Mouse (Mus musculus) urinary bladder, postnatal 4 days (tissue): ENCODE data around the gene St8sia2.
"Not testable (repeated sequence)": the region's sequence is repeated elsewhere in the genome, so short reads cannot be mapped to it uniquely, and the experiment has no call there.

ENCODE experiments used
- DNase-seq, 2 experiments: peaks; one replicate each; pipeline ENCODE4 v3.0.0; 2021 to 2022; ENCODE audit warnings: low spot score in 2 of 2

St8sia2 gene

DNA sequence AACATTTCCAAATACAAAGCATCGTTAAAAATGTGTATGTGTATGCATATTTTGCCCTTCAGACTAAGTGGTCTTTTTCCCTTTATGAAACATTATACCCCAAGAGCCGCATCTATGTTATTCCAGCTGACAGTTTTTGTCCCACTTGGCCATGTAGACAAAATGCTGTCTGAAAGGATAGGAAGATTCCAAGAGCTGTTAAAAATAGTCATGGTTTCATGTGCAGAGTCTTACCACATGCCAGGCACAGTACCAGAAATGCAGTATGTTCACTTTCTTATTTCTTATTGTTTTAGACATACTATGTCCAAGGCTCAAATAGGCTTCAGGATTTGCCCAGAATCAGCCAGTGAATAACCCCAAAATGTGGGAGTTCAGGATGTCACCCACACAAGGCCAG, 24.1 kb downstream of the St8sia2 start:
- DNase-seq, result no peak

DNA sequence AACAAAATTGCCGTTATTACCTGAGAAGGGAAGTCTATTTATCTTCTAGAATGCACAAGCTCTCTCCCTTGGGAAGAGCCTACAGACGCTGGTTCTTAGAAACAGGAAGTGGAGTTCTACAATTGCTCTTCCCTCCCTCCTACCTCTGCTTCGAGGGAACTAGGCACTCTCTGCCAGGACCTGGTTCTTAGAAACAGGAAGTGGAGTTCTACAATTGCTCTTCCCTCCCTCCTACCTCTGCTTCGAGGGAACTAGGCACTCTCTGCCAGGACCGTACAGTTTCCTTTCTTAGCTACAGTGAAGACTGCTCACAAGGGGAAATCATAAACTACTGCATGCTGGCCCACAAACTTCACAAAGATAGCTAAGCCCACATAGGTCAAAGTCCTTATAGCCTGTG, 41.3 kb downstream of the St8sia2 start:
- DNase-seq, result not testable (repeated sequence)

DNA sequence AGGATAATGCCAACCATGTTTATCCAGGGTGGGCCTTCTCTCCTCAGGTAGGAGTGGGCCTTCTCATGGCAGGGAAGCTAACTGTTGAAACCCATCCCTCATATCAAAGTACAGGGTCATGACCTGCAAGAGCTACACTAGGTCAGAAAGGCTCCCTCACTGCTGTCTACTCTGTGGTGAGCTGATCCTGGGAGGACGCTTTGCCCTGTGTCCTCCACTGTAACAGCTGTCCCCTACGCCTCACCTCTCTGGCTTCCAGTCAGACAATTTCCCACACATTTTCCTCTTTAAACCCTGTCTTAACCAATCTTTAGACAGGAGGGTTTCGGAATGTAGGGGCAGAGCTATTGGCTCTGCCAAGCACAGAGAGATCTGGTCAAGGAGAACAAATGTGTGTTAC, 48.3 kb downstream of the St8sia2 start:
- DNase-seq, result no peak

DNA sequence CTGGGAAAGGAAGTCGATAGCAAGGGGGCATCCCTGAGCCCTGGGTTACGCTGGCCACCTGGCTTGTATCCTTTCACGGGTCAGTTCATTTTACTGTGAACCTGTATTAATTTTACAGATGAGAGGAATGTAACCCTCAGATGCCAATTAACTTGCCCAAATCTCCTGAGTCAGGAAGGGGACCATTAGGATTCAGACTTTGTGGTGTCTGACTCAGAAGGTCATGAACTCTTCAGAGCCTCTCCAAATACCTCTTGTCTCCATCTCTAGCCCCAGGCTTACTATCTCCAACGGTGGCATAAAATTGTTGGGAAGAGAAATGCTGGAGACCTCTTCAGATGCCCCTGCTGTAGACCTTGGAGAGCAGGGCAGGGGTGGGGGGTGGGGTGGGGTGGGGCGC, 51.1 kb downstream of the St8sia2 start:
- DNase-seq, result no peak

DNA sequence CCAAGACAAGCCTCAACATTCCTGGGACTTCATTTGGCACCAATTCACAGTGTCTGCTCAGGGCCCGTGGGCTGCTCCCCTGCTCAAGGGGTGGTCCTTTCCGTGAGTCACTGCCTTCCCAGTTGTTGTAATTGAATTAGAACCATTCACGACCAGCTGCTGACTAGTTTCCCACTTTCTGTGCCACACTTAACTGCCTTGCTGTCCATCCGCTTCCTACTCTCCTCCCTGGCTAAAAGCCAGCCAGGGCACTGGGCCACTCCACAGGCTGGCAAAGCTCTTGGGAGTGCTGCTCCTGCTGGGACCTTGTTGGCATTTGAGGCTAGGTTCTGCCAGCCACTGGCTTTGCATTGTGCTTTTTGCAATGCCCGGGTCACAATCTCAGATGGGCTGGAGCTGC, 59.0 kb downstream of the St8sia2 start:
- no peak for DNase-seq

DNA sequence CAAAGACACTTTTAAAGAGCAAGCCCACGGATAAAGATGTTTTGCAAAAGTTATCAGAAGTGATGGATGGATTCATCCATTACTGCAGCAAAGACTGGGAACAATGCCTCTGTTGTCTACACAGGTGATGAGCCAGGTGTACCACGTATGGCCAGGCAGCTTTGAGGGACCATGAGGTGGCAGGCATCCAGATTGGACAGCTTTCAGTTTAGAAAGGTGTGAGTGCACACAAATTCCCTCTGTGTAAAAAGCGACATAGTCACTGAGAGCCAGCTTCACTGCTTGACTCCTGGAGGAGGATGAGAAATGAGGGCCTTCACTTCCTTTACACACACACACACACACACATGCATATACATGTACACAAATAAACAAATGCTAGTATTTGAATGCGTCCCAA, 60.4 kb downstream of the St8sia2 start:
- DNase-seq, result no peak

DNA sequence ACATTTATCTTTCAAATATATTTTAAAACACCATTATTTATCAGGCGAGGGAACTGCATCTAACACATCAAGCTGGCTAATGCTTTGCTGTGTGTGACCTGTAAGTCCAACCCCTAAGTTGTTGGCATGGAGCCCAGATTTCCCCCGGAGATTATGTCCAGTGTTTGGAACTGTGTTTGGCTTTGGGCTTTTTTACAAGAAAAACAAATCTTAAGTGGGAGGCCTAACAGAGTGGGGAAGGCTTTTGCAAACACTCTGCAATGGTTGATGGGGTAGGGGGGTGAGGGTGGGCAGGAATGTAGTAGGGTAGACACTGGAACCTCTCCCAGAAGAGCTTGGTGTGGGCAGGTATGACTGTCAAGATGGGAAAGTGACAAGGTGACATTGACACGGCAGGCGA, 71.8 kb downstream of the St8sia2 start:
- DNase-seq, result peak in 1 of 2 experiments; percentile 77

DNA sequence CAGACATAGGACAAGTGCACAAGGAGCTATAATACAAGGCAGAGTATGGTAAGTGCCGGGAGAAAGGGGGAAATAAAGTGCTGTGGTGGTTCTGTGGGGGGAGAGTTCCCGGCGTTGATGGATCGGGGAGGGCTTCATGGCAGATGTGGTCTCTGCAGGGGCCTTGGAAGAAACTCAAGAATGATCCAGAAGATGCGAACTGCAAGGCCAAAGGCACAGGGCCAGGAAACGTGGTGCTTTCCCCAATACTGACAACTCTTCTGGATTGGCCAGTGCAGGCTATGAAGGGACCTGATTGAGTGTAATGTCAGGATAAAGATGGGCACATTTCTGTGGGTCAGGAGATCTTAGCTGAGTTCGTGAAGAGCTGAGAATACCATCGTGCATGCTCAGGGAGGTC, 74.3 kb downstream of the St8sia2 start:
- no peak for DNase-seq

DNA sequence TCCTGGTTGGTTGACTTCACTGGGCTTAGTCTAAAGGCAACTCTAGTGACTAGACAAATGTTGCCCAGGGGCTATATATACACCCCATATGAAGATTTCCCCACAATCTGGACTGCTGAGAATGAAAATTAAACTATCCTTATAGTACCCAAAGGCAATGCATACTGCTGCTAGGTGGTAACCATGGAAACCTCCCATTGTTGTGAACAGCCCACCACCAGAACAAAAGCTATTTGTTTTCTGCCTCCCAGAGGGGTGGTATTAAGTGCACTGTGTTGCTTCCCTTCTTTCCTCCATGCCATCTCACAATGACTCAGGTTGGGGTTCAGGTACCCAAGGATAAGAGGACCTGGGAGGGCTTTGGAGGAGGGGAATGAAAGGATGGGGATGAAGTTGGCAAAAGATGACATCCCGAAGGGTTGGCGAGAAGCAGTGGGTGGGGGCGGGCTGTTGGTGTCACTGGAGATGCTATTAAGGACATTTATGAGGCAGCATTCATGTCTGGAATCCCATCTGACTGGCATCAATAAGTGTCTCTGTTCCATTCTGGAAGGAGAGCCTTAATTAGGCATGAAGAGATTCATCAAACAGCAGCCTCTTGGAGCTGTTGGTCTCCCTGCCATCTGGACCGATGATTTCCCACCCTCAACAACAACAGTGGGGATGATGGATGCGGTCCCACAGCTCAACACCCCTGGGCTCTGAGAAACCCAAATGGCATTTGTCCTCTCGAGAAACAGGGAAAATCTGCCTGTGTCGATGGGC, 75.3 kb downstream of the St8sia2 start:
- no peak for DNase-seq

DNA sequence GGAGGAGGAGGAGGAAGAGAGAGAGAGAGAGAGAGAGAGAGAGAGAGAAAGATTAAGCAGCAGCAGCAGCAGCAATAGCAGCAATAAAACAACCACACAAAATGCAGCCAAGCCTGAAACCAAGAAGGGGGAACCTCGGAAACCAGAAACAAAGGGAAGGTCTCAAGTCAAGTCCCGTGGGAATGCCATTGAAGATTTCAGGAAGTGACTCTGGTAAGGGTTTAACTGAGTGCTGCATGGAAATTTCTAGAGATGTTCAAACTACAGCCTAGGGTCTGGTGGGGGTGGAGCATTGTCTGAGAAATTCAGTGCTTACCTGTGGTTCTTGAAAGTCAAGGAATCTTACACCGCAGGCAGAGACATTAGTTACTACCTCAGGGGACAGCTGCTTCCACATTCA, 77.4 kb downstream of the St8sia2 start:
- no peak for DNase-seq

DNA sequence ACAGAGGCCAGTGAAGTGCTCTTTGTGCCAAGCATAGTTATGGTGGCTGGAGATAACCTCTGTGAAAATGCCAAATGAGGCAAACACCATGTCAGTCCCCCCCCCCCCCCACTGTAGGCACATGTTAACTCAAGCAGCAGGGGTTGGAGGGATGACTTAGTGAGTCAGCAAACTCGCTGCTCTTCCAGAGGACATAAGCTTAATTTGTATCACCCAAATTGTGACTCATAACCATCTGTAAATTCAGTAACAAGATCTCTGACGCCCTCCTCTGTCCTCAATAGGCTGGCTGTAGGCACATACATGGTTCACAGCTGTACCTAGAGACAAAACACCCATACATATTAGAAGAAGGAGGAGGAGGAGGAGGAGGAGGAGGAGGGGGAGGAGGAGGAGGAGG, 77.8 kb downstream of the St8sia2 start:
- no peak for DNase-seq

DNA sequence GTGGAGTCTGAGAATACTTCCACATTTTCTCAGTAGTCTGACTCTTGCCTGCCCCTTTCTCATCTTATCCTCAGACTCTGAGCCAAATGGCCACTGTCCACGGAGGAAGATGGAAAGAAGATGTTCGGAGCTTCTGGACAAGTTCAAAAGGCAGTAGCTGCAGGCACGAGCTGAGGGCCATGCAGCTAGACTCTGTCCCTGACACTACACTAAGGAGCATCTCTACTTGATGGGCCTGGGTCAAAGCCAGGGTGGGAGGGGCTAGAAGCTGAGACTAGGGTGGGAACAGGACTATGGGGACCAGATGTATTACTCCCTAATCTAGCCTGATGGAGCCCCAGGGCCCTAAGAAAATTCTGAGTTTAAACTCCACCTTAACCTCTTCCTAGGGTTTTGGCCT, 80.5 kb downstream of the St8sia2 start:
- DNase-seq, result no peak

DNA sequence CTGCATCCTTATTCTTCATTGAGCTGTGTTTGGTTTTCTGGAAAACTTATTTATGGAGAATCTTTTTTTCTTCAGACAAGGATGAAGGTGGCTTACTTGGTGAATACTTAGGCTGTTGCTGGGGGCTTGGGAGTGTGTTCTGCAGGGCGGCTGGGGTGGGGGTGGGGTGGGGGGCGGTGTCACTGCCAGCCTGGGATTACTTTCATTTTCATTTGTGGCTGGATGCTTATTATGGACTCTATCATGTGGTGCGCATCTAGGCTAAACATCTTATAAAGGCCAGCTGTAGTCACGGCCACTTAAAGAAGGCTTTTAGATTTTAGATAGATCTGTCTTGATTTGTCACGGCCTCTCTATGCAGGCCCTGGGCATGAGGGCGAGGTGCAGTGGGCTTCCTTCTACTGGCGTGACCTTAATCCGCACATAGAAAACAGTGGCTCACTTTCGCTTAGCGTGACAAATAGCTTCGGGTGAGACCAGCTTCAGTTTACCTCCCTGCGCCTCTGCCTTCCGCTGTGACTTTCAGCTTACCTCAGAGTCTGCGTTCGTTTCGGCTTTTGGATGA, 92.5 kb downstream of the St8sia2 start:
- DNase-seq, result no peak

DNA sequence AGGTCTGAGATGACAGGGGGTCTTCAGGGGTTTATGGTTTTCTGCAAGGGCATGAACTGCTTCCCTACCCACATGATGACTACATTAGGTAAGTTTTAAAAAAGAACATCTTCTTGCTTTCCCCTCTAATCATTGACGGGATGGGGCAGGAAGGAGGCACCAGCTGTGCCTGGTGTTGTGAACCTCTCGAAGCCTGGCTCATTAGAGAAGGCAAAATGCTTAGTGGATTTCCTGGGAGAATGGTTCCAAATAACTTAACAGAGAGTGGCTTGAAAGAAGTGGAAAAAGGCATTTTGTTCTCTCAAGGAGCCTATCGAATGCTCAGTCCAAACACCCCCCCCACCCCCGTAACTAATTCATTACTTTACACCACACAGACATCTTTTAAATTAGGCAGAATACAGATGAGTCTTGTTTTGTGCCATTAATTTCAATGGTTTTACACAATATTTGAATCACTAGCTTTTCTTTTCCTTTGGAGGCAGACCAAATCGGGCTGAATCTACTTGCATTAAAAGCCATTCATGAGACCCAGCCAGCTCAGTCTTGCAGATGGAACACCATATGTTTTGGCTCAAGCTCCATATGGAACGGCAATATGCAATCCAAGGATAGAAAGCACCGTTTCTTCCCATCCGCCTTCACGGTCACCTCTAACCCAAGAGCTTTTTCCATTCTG, 95.7 kb downstream of the St8sia2 start:
- no peak for DNase-seq

DNA sequence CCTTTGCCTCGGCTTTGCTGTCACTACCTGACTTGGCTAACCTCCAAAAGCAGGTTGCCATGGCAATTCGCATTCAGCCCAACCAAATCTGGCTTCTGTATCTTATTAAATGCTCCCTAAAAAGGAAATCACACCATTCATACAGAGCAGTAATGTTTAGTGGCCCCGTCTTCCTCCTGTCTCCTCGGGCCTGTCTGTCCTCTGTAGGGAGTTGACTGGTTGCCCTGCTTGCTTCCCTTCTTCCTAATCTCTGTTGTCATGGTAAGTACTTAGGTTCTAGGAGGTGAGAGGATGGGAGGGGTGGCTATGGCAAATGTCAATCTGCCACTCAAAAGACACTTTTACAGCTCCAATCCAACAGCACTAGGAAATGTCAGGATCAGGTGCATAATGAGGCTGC, 101.6 kb downstream of the St8sia2 start:
- DNase-seq, result no peak

DNA sequence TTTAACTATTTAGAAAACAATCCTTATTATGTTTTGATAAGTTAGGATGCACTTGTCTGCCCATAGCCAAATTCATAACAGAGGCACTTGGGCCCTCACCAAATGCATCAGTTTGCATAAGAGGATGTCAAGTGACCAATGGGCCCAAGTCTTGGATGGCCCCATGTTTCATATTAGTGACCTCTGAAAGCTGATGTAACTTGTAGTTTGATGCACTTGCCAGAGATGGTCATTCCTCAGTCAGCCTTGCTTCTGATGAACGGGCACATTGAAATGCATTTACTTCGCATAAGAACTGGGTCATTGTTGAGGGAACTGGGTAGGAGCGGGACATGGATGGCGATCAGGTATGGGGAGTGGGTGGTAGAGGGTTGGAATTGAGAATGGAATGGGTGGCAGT, 102.6 kb downstream of the St8sia2 start:
- DNase-seq, result no peak

DNA sequence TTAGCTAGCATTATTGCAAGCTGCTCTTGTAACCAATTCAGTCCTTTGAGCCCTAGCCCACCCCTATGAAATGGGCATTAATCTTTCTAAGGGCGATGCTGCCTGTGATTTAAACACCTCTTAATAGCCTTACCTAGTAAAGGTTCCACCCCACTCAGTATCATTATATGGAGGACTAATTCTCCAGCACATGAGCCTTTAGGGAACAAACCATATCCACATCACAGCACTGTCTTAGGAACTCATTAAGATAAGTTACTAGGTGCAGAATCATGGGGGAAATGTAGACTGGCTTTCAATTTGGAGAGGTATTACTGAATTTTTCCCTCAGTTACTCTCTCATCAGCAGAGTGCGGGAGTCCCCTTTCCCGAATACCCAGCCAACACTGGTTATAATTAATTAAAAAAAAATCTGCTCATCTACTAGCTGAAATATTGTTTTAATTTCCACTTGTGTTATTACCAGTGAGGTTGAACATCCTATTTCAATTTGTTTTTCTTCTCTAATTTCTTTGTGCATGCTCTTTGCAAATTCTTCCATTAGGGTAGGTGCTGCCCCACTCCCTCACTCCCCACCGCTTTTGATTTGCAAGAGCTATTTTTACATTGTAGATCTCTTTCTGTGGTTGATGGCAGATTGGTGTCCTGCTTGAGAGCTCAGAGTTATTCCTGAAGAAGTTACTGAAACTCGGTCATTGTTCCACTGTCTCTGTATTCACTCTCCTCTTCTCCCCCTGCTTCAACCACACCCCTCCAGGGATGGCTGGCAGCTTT, 103.9 kb downstream of the St8sia2 start:
- DNase-seq, result no peak

DNA sequence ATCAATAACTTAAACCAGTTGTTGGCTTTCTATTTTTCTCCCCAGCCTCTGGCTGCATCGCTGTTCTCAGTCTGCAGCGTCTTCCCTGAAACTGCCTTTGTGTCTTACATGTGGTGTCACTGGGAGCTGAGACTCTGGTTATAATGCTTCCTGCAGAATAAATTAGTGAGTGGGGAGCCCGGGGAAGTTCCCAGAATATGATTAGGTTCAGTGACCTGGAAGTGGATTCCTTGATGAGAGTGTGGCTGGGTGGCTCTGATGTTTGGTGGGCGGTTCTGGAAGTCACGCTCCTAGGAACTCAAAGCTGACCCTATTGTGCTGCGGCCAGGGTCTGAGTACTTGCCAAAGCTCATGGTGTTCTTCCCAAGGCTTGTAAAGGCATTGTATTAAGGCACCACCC, 119.0 kb downstream of the St8sia2 start:
- no peak for DNase-seq

DNA sequence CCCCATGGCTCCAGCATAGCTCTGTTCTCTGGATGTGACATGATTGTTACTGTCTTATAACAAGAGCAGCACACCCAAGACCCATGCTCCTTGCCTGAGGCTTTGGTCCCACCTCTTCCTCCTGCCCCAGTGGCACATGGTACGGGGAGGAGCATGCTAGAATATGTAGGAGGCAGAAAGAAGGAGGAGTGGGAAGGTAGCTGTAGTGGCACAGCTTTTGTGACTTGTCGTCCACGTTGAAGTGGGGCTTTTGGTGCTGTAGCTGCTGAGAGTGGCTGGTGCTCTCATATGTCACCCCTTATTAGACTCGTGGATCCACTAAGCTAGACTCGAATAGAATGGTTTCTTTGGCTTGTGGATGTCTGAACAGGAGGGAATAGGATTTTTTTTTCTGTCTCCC, 121.7 kb downstream of the St8sia2 start:
- no peak for DNase-seq

DNA sequence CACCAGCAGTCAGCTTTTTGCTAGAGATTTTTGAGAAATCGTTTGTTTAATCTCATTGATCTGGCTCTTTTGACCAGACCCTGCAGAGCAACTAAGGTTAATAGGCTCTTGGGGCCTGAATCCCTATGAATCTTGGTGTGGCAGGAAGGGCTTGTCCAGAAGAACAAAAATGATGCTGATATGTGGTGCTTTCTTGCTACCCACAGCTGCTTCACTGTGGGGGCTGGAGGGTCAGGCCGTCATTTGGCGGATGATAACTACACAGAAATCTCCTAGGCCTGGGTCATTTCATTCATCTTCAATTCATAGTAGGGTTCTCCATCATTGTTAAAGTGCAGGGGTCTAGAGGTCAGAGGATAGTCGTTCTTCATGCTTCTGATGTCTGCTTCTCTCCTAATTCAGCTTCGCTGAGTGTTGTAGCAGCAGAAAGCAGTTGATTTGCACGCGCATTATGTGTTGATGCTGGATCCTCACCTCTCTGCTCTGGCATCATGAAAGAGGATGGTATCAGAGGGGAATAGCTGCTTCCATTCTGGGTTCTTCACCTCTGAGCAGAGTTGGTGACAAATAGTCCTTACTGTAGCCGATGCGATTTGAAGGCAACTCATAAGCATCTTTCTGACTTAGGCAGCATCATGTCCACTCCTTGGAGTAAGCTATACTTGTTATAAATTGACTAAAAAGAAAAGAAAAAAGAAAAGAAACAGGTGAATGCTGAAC, 122.4 kb downstream of the St8sia2 start:
- DNase-seq, result no peak

DNA sequence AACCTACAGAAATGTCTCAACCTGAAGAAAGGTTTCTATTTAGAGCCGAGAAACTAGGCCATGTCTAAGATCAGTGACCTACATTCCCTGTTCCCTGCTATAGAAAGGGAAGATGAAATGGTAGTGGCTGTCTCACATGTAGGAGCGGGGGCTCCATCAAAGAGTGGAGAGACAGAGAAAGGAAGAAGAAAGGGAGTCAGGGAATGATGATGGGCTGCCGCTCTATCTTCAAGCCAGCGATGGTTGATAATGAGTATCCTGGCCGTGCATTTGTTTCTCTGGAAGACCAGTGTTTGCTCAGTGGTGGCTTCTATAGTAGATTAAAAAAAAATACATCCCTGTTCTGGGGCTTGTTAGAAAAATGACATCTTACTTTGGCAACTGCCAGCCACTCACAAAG, 123.0 kb downstream of the St8sia2 start:
- no peak for DNase-seq
